Mouse (Mus musculus): Measurements from ENCODE around the gene Fmo1. TPM values are rescaled to one million over a fixed set of nuclear protein-coding genes. Genes with fewer than 3 reads are reported as not detected.

The Fmo1 gene
- polyA plus RNA-seq (2011; ENCODE audit: insufficient read depth, insufficient read length, low read depth, missing spikeins) = not detected in 2 replicates

DNA sequence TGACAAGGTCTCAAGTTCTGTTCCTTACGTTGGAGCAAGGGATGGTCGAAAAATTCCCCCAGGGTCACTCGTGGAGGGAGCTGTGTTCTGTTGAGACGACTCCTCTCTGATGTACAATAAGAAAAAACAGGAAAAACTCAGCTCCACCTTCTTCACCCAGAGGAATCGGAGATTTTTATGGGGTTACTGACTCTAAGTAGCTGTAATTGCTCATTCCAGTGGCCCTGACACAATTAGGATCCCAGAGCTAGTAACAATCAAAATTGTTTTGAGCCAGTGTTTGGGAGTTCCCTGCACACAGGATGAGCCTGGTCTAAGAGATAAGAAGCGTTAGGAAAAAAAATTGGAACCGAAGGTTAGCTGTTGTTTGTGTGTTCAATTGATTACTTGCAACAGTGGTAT, at the start of gene Fmo1:
Fmo1 (minus strand) TSS at position 331 of the 402 bp plus-strand sequence.
- no peaks in the 10 kb centered on the region for H3K4me1 ChIP-seq (ENCODE audit: control insufficient read depth, insufficient read depth, low read length)
- no peaks in the 10 kb centered on the region for H3K27me3 ChIP-seq (ENCODE audit: control insufficient read depth, insufficient read depth, low read length, poor library complexity, severe bottlenecking)
- H3K36me3 ChIP-seq (ENCODE audit: control insufficient read depth, insufficient read depth, low read length, poor library complexity, severe bottlenecking) = no peaks in the 10 kb centered on the region
- no peak within 1 kb of the TSS for H3K9ac ChIP-seq (ENCODE audit: low read depth, poor library complexity, severe bottlenecking)
- no peak within 1 kb of the TSS for H3K27ac ChIP-seq (ENCODE audit: insufficient read depth, low read length)
- H3K4me3 ChIP-seq (ENCODE audit: low read depth, low read length) = no peak within 1 kb of the TSS
- no peak for TF ChIP-seq POLR2A (IDR thresholded peaks at IDR 0.05; ENCODE audit: insufficient read depth, low read length)
- no peak for TF ChIP-seq EP300 (IDR thresholded peaks at IDR 0.05; ENCODE audit: insufficient read depth, low read depth, low read length)
- TF ChIP-seq CTCF (IDR thresholded peaks at IDR 0.05; ENCODE audit: low read depth, low read length) = no peak
- no peaks in the 10 kb centered on the region for H3K9me3 ChIP-seq (replicated peaks; ENCODE audit: control insufficient read depth, insufficient read depth, low read length, poor library complexity, severe bottlenecking)

DNA sequence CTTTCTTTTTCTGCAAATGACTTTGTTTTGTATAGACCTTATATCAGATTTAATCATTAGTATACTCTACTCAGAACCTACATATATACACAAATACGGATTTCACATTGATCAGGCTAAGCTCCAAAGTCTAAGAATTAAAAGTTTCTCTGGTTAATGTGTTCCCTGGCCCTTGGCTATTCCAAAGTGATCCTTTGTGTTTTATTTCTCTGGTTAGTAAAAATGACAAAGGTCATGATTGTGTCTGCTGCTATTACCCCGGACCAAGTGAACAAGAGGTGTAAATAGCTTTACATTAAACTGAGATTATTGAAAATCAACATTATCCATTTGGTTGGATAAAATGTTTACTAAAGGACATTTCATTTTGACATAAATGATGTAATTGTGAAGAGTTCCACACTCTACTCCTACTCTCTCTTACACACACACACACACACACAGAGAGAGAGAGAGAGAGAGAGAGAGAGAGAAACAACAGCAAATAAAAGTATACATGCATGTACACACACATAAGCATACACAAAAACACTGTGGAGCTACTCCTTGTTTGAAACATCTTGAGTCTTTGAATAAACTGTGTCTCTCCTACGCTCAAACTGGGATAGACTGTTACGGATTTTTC, 48.6 kb upstream of the Fmo1 start:
- H3K4me3 ChIP-seq (ENCODE audit: low read depth, low read length) = no peak overlapping the region
- no peak overlapping the region for H3K27ac ChIP-seq (ENCODE audit: insufficient read depth, low read length)
- TF ChIP-seq POLR2A (IDR thresholded peaks at IDR 0.05; ENCODE audit: insufficient read depth, low read length) = no peak
- H3K9me3 ChIP-seq (replicated peaks; ENCODE audit: control insufficient read depth, insufficient read depth, low read length, poor library complexity, severe bottlenecking) = no peaks in the 10 kb centered on the region
- H3K4me1 ChIP-seq (ENCODE audit: control insufficient read depth, insufficient read depth, low read length) = no peaks in the 10 kb centered on the region
- H3K9ac ChIP-seq (ENCODE audit: low read depth, poor library complexity, severe bottlenecking) = no peak overlapping the region
- H3K36me3 ChIP-seq (ENCODE audit: control insufficient read depth, insufficient read depth, low read length, poor library complexity, severe bottlenecking) = no peaks in the 10 kb centered on the region
- no peaks in the 10 kb centered on the region for H3K27me3 ChIP-seq (ENCODE audit: control insufficient read depth, insufficient read depth, low read length, poor library complexity, severe bottlenecking)

DNA sequence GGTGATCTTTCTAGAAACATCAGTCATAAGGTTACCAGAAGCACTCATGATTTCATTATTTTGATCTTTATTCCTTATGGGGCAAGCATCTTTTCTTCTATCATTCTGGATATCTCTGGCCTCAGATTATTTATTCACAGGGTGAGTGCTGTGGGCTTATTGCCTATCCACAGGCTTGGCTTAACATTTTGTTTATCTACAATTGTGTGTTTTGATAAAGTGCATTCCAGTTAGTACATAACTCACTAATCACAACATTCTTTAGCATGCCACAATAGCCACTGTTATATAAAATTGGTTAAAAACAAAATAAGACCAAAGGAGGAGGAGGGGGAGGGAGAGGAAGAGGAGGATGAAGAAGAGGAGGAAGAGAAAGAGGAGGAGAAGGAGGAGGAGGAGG, 45.7 kb upstream of the Fmo1 start:
- TF ChIP-seq EP300 (IDR thresholded peaks at IDR 0.05; ENCODE audit: insufficient read depth, low read depth, low read length) = no peak
- no peak for TF ChIP-seq CTCF (IDR thresholded peaks at IDR 0.05; ENCODE audit: low read depth, low read length)
- no peak for TF ChIP-seq POLR2A (IDR thresholded peaks at IDR 0.05; ENCODE audit: insufficient read depth, low read length)
- Histone ChIP-seq H3K9ac (ENCODE audit: low read depth, poor library complexity, severe bottlenecking) (no peak overlapping the region), H3K27ac (ENCODE audit: insufficient read depth, low read length) (no peak overlapping the region), H3K9me3 (replicated peaks; ENCODE audit: control insufficient read depth, insufficient read depth, low read length, poor library complexity, severe bottlenecking) (no peaks in the 10 kb centered on the region), H3K4me3 (ENCODE audit: low read depth, low read length) (no peak overlapping the region), H3K4me1 (ENCODE audit: control insufficient read depth, insufficient read depth, low read length) (no peaks in the 10 kb centered on the region), H3K27me3 (ENCODE audit: control insufficient read depth, insufficient read depth, low read length, poor library complexity, severe bottlenecking) (no peaks in the 10 kb centered on the region), H3K36me3 (ENCODE audit: control insufficient read depth, insufficient read depth, low read length, poor library complexity, severe bottlenecking) (no peaks in the 10 kb centered on the region)

DNA sequence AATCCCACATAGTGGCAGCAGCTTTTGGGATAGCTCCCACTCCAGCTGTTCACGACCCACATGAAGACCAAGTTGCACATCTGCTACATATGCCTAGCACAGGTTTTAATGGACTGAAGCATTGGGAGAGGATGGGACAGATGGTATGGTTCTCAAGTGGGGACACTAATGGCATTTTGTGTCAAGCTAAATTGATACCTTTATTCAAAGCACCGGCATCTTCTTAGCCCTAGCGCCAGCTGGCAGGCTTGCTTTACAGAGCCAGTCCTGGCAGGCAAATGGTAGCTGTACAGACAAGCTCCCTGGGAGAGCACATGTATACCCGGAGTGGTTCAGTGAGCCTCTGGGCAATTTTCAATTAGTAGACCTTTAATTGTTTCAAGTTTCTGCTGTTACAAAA, 35.5 kb upstream of the Fmo1 start:
- H3K9me3 ChIP-seq (replicated peaks; ENCODE audit: control insufficient read depth, insufficient read depth, low read length, poor library complexity, severe bottlenecking) = no peaks in the 10 kb centered on the region
- no peak overlapping the region for H3K9ac ChIP-seq (ENCODE audit: low read depth, poor library complexity, severe bottlenecking)
- H3K27me3 ChIP-seq (ENCODE audit: control insufficient read depth, insufficient read depth, low read length, poor library complexity, severe bottlenecking) = no peaks in the 10 kb centered on the region; the same call in 1 of the 2 replicates
- TF ChIP-seq POLR2A (IDR thresholded peaks at IDR 0.05; ENCODE audit: insufficient read depth, low read length) (no peak), CTCF (IDR thresholded peaks at IDR 0.05; ENCODE audit: low read depth, low read length) (no peak), EP300 (IDR thresholded peaks at IDR 0.05; ENCODE audit: insufficient read depth, low read depth, low read length) (no peak)
- no peaks in the 10 kb centered on the region for H3K36me3 ChIP-seq (ENCODE audit: control insufficient read depth, insufficient read depth, low read length, poor library complexity, severe bottlenecking)
- no peak overlapping the region for H3K27ac ChIP-seq (ENCODE audit: insufficient read depth, low read length)
- H3K4me3 ChIP-seq (ENCODE audit: low read depth, low read length) = no peak overlapping the region
- H3K4me1 ChIP-seq (ENCODE audit: control insufficient read depth, insufficient read depth, low read length) = no peaks in the 10 kb centered on the region

DNA sequence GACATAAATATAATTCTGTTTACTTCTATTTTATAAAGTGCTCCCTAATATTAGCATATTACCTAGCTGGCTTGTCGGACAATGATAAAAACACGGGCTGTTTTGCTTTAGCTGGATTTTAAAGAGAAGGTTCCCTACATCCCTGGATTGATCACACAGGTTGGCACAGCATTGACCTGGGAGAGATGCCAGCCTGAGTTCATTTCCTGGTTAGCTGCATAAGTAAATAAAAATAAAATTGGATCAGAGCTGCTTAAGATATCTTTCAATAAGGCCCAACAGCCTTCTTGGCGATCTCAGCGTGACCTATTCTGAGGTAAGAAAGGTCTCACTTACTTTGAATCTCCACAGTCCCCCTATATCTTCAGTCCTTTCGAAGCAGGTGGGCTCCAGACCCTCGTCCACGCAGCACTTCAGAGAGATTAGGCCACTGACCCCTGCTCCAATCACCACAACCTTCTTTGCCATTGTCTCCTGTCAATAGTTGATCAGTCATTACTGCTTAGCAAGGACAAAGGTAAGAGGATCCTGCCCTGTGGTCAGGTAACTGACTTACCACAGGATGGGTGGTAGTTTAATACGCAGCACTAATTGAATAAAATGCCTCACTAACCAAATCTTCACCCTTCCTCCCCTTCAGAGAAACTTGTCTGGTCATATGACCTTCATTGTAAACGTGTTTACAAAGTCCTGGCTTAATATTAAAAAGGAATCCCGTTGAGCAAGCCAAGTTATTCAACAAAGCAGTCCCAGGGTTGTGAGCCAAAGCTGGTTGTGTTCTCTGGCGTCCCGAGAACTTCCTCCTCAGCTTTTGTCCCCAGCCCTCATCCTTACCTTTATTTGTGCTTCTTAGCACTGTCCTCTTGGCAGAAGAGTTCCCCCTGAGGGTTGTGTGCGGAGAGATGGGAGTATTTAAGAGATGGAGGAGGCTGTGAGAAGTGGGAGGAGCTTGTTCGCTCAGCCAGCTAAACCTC, 31.7 kb upstream of the Fmo1 start, which contains the start of gene Fmo2:
Fmo2 (minus strand) TSS at position 889 of the 974 bp plus-strand sequence.
- no peaks in the 10 kb centered on the region for H3K9me3 ChIP-seq (replicated peaks; ENCODE audit: control insufficient read depth, insufficient read depth, low read length, poor library complexity, severe bottlenecking)
- no peaks in the 10 kb centered on the region for H3K27me3 ChIP-seq (ENCODE audit: control insufficient read depth, insufficient read depth, low read length, poor library complexity, severe bottlenecking)
- TF ChIP-seq POLR2A (IDR thresholded peaks at IDR 0.05; ENCODE audit: insufficient read depth, low read length) = no peak
- TF ChIP-seq EP300 (IDR thresholded peaks at IDR 0.05; ENCODE audit: insufficient read depth, low read depth, low read length) = no peak
- no peak for TF ChIP-seq CTCF (IDR thresholded peaks at IDR 0.05; ENCODE audit: low read depth, low read length)
- no peak within 1 kb of the TSS for H3K9ac ChIP-seq (ENCODE audit: low read depth, poor library complexity, severe bottlenecking)
- H3K27ac ChIP-seq (ENCODE audit: insufficient read depth, low read length) = no peak within 1 kb of the TSS
- no peak within 1 kb of the TSS for H3K4me3 ChIP-seq (ENCODE audit: low read depth, low read length)
- H3K4me1 ChIP-seq (ENCODE audit: control insufficient read depth, insufficient read depth, low read length) = no peaks in the 10 kb centered on the region
- no peaks in the 10 kb centered on the region for H3K36me3 ChIP-seq (ENCODE audit: control insufficient read depth, insufficient read depth, low read length, poor library complexity, severe bottlenecking)

DNA sequence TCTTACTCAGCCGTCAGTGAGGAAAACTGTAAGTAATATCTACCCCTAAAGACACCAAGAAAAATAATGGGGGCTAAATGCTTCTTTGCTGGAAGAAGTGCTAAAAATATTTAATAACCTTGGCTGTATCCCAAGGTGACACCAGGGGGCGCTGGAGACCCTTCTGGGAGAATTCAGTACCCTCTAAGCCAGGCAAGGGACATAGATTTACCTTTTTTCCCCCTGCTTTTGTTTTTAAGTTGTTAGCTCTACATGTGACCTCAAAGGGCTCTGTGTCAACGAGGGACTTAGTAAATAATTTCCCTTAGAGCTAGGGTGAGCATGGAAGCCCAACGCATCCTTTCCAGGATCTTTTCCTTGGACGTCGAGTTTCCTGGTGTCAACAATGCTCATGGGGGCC, 29.5 kb upstream of the Fmo1 start:
- no peak overlapping the region for H3K4me3 ChIP-seq (ENCODE audit: low read depth, low read length)

More for the DNA sequence above, 29.5 kb upstream of the Fmo1 start:
- Histone ChIP-seq H3K9me3 (replicated peaks; ENCODE audit: control insufficient read depth, insufficient read depth, low read length, poor library complexity, severe bottlenecking) (no peaks in the 10 kb centered on the region), H3K27me3 (ENCODE audit: control insufficient read depth, insufficient read depth, low read length, poor library complexity, severe bottlenecking) (no peaks in the 10 kb centered on the region), H3K27ac (ENCODE audit: insufficient read depth, low read length) (no peak overlapping the region), H3K4me1 (ENCODE audit: control insufficient read depth, insufficient read depth, low read length) (no peaks in the 10 kb centered on the region), H3K36me3 (ENCODE audit: control insufficient read depth, insufficient read depth, low read length, poor library complexity, severe bottlenecking) (no peaks in the 10 kb centered on the region), H3K9ac (ENCODE audit: low read depth, poor library complexity, severe bottlenecking) (no peak overlapping the region)
- TF ChIP-seq EP300 (IDR thresholded peaks at IDR 0.05; ENCODE audit: insufficient read depth, low read depth, low read length) (no peak), CTCF (IDR thresholded peaks at IDR 0.05; ENCODE audit: low read depth, low read length) (peak; percentile 50), POLR2A (IDR thresholded peaks at IDR 0.05; ENCODE audit: insufficient read depth, low read length) (no peak)

All from ES-Bruce4 (cell line).